Mouse (Mus musculus) gastrocnemius, adult 18-20 months (tissue): ENCODE measurements around the gene Gm9513. TPM values are rescaled to one million over a fixed set of nuclear protein-coding genes. Genes with fewer than 3 reads are reported as not detected.

Source experiments
- DNase-seq: peaks from one replicate; pipeline ENCODE4 v3.0.0; 2021; ENCODE audit warnings: low spot score
- long read RNA-seq, 2 experiments: library from polyadenylated mRNA; stranded (forward); transcript quantifications; one replicate each; pipeline ENCODE4 v2.0.0; 2021
- total RNA-seq, 2 experiments: library from RNA; stranded (reverse); gene quantifications; 2 replicates each; pipeline ENCODE4 v1.2.3; 2021

Gm9513 gene
- not detected for total RNA-seq
- long read RNA-seq, experiment 1: 0 reads
- long read RNA-seq, experiment 2: 0 reads

- DNase-seq: no peak
These were observed at the start of gene Gm9513 for GRCm38 (mm10) chr9:36475338-36475737. Gene Gm9513, plus strand, starts transcription at chr9:36475638.

- DNase-seq: no peak
These were observed 43.9 kb upstream of the Gm9513 start, which contains the start of gene Gm7257 for GRCm38 (mm10) chr9:36431584-36431983. Gene Gm7257, plus strand, starts transcription at chr9:36431884.

DNA sequence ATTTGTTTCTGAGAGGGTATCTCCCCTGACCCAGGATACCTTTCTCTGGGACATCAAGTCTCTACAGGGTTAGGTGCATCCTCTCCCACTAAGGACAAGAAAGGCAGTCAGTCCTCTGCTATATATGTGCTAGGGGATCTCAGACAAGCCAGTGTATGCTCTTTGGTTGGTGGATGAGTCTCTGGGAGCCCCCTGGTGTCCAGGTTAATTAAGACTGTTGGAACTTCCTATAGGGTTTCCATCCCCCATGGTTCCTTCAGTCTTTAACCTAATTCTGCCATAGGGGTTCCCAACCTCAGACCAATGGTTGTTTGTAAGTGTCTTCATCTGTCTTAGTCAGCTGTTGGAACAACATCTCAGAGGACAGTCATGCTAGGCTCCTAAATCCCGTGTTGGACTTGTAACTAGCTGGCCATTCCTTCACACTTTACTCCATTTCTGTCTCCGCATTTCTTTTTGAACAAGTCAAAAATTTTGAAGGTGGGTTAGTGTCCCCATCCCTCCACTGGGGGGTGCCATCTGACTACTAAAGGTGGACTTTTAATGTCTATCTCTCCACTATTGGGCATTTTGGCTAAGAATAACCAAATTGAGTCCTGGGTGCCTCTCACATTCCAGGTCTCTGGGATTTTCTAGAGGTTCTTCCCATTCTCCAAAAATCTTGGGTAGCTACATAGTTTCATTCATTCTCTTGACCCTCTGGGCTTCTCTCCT is 40.2 kb upstream of the Gm9513 start:
- DNase-seq: no peak

DNA sequence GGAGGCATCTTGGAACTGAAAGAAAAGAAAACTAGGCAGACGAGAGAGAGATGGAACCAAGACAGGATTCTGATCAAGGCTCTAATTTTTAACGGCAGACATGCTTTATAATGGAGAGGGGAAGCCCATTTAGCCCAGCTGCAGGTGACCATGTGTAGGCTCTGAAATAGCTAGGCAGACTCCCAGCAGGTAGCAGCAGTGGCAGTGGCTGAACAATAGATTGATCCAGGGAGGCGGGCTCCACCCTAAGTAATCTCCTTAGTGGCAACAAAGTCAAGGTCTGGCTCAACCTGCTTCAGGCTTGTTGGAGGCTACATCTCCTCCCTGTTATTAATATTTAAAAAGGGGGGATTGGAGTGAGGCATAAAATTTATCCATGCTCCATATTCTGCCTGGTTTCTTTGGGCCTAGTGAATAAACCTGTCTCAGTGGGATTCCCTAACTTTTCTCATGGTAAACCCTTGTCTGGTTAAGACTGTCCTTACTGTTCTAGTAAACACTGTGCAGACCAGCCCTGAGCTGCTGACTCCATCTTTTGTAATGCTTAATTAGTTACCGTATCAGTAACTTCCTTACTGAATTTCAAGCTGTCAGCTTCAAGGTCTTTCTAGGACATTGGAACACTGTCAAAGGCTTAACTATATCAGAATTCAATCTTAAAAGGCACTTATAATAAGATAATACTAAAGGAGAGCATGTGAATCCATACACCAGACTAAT is 19.2 kb downstream of the Gm9513 start:
- no peak for DNase-seq

DNA sequence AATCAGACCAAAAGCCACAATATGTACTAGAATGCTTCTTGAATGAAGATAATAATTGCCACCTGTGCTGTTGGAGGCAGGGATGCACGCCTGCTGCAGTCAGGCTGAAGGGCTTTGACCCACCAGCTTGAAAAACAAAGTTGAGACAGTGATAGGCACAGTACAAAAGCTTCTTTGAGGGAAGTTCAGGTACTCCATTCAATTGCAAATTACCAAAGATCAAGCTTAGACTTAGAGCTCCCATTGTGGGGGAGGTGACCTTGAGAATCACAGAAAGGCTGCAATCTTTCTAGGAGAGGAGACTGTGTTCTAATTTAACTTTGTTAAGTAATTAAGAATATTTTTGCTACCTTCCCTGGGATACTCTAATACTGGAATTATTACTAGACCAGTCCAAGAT is 20.4 kb downstream of the Gm9513 start:
- DNase-seq: no peak

DNA sequence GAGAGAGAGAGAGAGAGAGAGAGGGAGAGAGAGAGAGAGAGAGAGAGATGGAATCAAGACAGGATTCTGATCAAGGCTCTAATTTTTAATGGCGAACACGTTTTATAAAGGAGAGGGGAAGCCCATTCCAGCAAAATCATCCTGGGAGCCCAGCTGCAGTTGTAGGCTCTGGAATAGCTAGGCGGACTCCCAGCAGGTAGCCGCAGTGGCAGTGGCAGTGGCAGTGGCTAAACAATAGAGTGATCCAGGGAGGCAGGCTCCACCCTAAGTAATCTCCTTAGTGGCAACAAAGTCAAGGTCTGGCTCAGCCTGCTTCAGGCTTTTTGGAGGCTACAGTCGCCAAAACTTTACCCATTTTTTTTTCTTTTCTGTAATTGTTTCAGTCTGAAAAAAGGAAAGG is 28.8 kb downstream of the Gm9513 start:
- DNase-seq: no peak

Other genes with a start within 250 kb of the Gm9513 start
- gene Gm7257, start 43.8 kb upstream of the Gm9513 start, total RNA-seq: not detected
- gene Gm5615, start 66.3 kb downstream of the Gm9513 start, total RNA-seq: not detected
- gene Gm17689, start 107.0 kb downstream of the Gm9513 start, total RNA-seq: not detected
- not detected for gene A630095E13Rik, start 167.7 kb downstream of the Gm9513 start, total RNA-seq
- gene Acrv1, start 217.6 kb downstream of the Gm9513 start, total RNA-seq: not detected